Mouse (Mus musculus) forebrain, postnatal 0 days (tissue): ENCODE measurements around the gene Gm10073. TPM values are rescaled to one million over a fixed set of nuclear protein-coding genes. Genes with fewer than 3 reads are reported as not detected.

Experiments
- ATAC-seq: fragments of 200-750 bp; cut with Nextera tagmentation; 2 replicates; pipeline ENCODE4 v1.8.0; 2017; ENCODE audit warnings: mild to moderate bottlenecking, moderate library complexity
- DNase-seq: peaks from one replicate; pipeline ENCODE4 v3.0.0-alpha.2; 2015
- H3K27ac ChIP-seq: fragments of 300-500 bp; sonication (generic); 2 replicates; pipeline ENCODE4 v1.5.1; 2014; ENCODE audit warnings: low read depth, mild to moderate bottlenecking, antibody characterized with exemption, low read length, moderate library complexity, mixed read lengths
- H3K27me3 ChIP-seq: fragments of 300-500 bp; sonication (generic); 2 replicates; pipeline ENCODE4 v1.6.1; 2014; ENCODE audit warnings: mild to moderate bottlenecking, low read length, mixed read lengths; ENCODE audit not compliant: insufficient read depth
- H3K36me3 ChIP-seq: fragments of 300-500 bp; sonication (generic); 2 replicates; pipeline ENCODE4 v1.6.1; 2014; ENCODE audit warnings: mild to moderate bottlenecking, moderate library complexity; ENCODE audit not compliant: insufficient read depth
- H3K4me1 ChIP-seq: fragments of 300-500 bp; sonication (generic); 2 replicates; pipeline ENCODE4 v1.6.1; 2014; ENCODE audit warnings: antibody characterized with exemption; ENCODE audit not compliant: insufficient read depth
- H3K4me2 ChIP-seq: fragments of 300-500 bp; sonication (generic); 2 replicates; pipeline ENCODE4 v1.6.1; 2014; ENCODE audit warnings: low read depth, mild to moderate bottlenecking, moderate library complexity
- H3K4me3 ChIP-seq: fragments of 300-500 bp; sonication (generic); 2 replicates; pipeline ENCODE4 v1.5.1; 2014; ENCODE audit warnings: low read depth, low read length, mixed read lengths
- H3K9ac ChIP-seq: fragments of 300-500 bp; sonication (generic); 2 replicates; pipeline ENCODE4 v1.6.1; 2014; ENCODE audit warnings: mild to moderate bottlenecking
- H3K9me3 ChIP-seq: fragments of 300-500 bp; sonication (generic); 2 replicates; pipeline ENCODE4 v1.6.1; 2016; ENCODE audit warnings: low read length
- CTCF ChIP-seq: sonication (generic); IDR thresholded peaks from 2 replicates; pipeline ENCODE4 v1.5.1; 2016; ENCODE audit warnings: antibody characterized with exemption, control low read depth, low read depth
- WGBS: fragments of 180-500 bp; shearing (Covaris S2); extraction: QIAGEN DNeasy Blood & Tissue Kit; methylation state at CpG from one replicate; pipeline ENCODE4 v1.1.7; 2014; 5-methylcytosine and 5-hydroxymethylcytosine counted together
- polyA plus RNA-seq: library from polyadenylated mRNA; unstranded; fragments of >200 nt; fragmentation: Nextera tagmentation; extraction: Ambion mirVana; gene quantifications from 2 replicates; pipeline ENCODE4 v1.2.1, GENCODE M21; 2015
- total RNA-seq: library from RNA; depleted of rRNA; stranded (reverse); fragments of >200 nt; gene quantifications from 2 replicates; pipeline ENCODE4 v1.2.3, GENCODE M21; 2014

The Gm10073 gene
- total and polyA plus RNA-seq, 2 experiments from 2014 or later = 5.1 to 41.5 TPM

- ATAC-seq = no peak
- WGBS = 42% methylated on average over 4 of the region's 4 CpGs
- no peak overlapping the region for H3K4me3 ChIP-seq
Observed at GRCm38 (mm10) chr8:106616679-106617078, 43.4 kb upstream of the Gm10073 start.

GRCm38 (mm10) chr8:106615661-106616299, 42.5 kb upstream of the Gm10073 start:
- Histone ChIP-seq H3K27me3 (no peaks in the 10 kb centered on the region), H3K4me2 (no peak overlapping the region), H3K4me3 (no peak overlapping the region), H3K4me1 (no peaks in the 10 kb centered on the region), H3K36me3 (no peaks in the 10 kb centered on the region), H3K27ac (no peak overlapping the region), H3K9ac (no peak overlapping the region), H3K9me3 (no peaks in the 10 kb centered on the region)
- no peak for DNase-seq
- no peak for TF ChIP-seq CTCF
- WGBS = 72% methylated on average over 10 of the region's 10 CpGs
- no peak for ATAC-seq

More at GRCm38 (mm10) chr8:106616679-106617078, 43.4 kb upstream of the Gm10073 start:
- no peaks in the 10 kb centered on the region for H3K4me1 ChIP-seq
- H3K36me3 ChIP-seq = no peaks in the 10 kb centered on the region
- no peak for TF ChIP-seq CTCF
- no peak overlapping the region for H3K9ac ChIP-seq
- H3K27ac ChIP-seq = no peak overlapping the region
- H3K27me3 ChIP-seq = no peaks in the 10 kb centered on the region
- no peaks in the 10 kb centered on the region for H3K9me3 ChIP-seq
- no peak overlapping the region for H3K4me2 ChIP-seq
- no peak for DNase-seq

- TF ChIP-seq CTCF = no peak
- Histone ChIP-seq H3K27me3 (no peaks in the 10 kb centered on the region), H3K9ac (no peak overlapping the region), H3K4me2 (no peak overlapping the region), H3K36me3 (no peaks in the 10 kb centered on the region), H3K9me3 (no peaks in the 10 kb centered on the region), H3K4me1 (no peaks in the 10 kb centered on the region), H3K27ac (no peak overlapping the region), H3K4me3 (no peak overlapping the region)
- 82% methylated on average over 5 of the region's 5 CpGs for WGBS
- DNase-seq = no peak
- ATAC-seq = no peak
Observed at GRCm38 (mm10) chr8:106614704-106615103, 41.4 kb upstream of the Gm10073 start.

GRCm38 (mm10) chr8:106612047-106612446, 38.8 kb upstream of the Gm10073 start:
- no peak for TF ChIP-seq CTCF
- no peaks in the 10 kb centered on the region for H3K9me3 ChIP-seq
- H3K36me3 ChIP-seq = no peaks in the 10 kb centered on the region
- H3K27ac ChIP-seq = no peak overlapping the region
- no peak overlapping the region for H3K9ac ChIP-seq
- H3K4me1 ChIP-seq = no peaks in the 10 kb centered on the region
- H3K4me2 ChIP-seq = no peak overlapping the region
- H3K4me3 ChIP-seq = no peak overlapping the region
- H3K27me3 ChIP-seq = no peaks in the 10 kb centered on the region
- WGBS = 79% methylated on average over 3 of the region's 3 CpGs
- ATAC-seq (no peak), DNase-seq (no peak)

- Histone ChIP-seq H3K4me2 (no peak overlapping the region), H3K9me3 (no peaks in the 10 kb centered on the region), H3K4me3 (no peak overlapping the region), H3K27me3 (peaks cover 6% of the 10 kb centered on the region; the same call in 1 of the 2 replicates), H3K27ac (no peak overlapping the region), H3K4me1 (no peaks in the 10 kb centered on the region), H3K9ac (no peak overlapping the region), H3K36me3 (no peaks in the 10 kb centered on the region)
- DNase-seq (no peak), ATAC-seq (no peak)
- WGBS = 69% methylated on average over 9 of the region's 9 CpGs
- no peak for TF ChIP-seq CTCF
Observed at GRCm38 (mm10) chr8:106610958-106611640, 37.8 kb upstream of the Gm10073 start.

GRCm38 (mm10) chr8:106609076-106609903, 36.0 kb upstream of the Gm10073 start:
- ATAC-seq = no peak

More at GRCm38 (mm10) chr8:106609076-106609903, 36.0 kb upstream of the Gm10073 start:
- H3K9ac ChIP-seq = no peak overlapping the region
- no peaks in the 10 kb centered on the region for H3K9me3 ChIP-seq
- no peak overlapping the region for H3K27ac ChIP-seq
- no peaks in the 10 kb centered on the region for H3K4me1 ChIP-seq
- no peak overlapping the region for H3K4me2 ChIP-seq
- TF ChIP-seq CTCF = no peak
- no peaks in the 10 kb centered on the region for H3K36me3 ChIP-seq
- 70% methylated on average over 7 of the region's 7 CpGs for WGBS
- peaks cover 20% of the 10 kb centered on the region for H3K27me3 ChIP-seq
- no peak for DNase-seq
- no peak overlapping the region for H3K4me3 ChIP-seq
